Mouse (Mus musculus): Measurements from ENCODE around the gene Gm47841. TPM values are rescaled to one million over a fixed set of nuclear protein-coding genes. Genes with fewer than 3 reads are reported as not detected.

The Gm47841 gene
- polyA plus RNA-seq, 1 experiment from 2014 or later: not detected

DNA sequence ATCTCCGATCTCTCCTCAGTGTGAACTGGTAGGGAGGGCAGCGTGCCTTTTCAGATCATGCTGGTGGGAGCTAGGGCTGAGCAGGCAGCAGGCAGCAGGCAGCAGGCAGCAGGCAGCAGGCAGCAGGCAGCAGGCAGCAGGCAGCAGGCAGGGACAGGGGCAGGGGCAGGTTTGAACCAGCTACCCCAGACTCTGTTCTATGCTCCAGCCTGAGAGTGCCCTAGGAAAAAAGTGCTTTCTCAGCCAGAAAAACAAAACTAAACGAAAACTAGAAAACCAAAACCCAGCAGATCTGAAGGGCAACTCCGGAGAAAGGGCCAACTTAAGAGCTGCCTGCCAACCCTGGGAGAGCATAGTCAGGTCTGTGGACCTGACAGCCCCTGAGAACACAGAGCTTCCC, 21.5 kb upstream of the Gm47841 start:
- H3K4me3 ChIP-seq (ENCODE audit: low read depth, low read length): no peak overlapping the region
- 55% methylated on average over 4 of the region's 4 CpGs for WGBS (ENCODE audit: insufficient replicate concordance)
- no peak overlapping the region for H3K27ac ChIP-seq (ENCODE audit: low read depth)
- no peak for DNase-seq
- no peak overlapping the region for H3K4me2 ChIP-seq (ENCODE audit: low read depth, low read length)
- peaks cover 17% of the 10 kb centered on the region; the same call in 1 of the 2 replicates for H3K4me1 ChIP-seq (ENCODE audit: insufficient read depth)
- no peaks in the 10 kb centered on the region for H3K27me3 ChIP-seq (ENCODE audit: insufficient read depth, low read length)
- no peak for ATAC-seq
- no peak overlapping the region for H3K9ac ChIP-seq (replicated peaks)
- no peaks in the 10 kb centered on the region for H3K9me3 ChIP-seq (ENCODE audit: low read length)
- TF ChIP-seq EP300 (IDR thresholded peaks at IDR 0.05; ENCODE audit: low read depth): no peak
- TF ChIP-seq CTCF (IDR thresholded peaks at IDR 0.05; ENCODE audit: low read depth): no peak
- no peaks in the 10 kb centered on the region for H3K36me3 ChIP-seq (replicated peaks; ENCODE audit: insufficient read depth, low read length)

DNA sequence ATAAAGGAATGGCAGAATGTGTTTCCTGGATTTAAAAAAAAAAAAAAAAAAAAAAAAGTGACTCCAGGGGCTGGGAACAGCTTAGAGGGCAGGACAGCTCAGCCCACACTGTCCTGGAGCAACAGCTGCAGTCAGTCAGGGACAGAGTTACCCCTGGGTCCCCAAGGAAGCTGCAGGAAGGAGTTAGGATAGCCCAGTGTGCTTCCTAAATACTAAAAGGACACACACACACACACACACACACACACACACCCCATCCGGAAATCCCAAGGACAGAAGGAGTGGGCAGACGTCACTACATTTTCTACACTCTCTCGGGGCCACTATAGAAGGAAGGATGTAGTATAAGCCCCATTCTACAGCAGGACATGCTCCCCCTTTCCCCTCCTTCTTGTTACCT, 20.8 kb upstream of the Gm47841 start:
- Histone ChIP-seq H3K4me2 (ENCODE audit: low read depth, low read length) (no peak overlapping the region), H3K4me1 (ENCODE audit: insufficient read depth) (peaks cover 17% of the 10 kb centered on the region; the same call in 1 of the 2 replicates), H3K9me3 (ENCODE audit: low read length) (no peaks in the 10 kb centered on the region), H3K4me3 (ENCODE audit: low read depth, low read length) (no peak overlapping the region), H3K36me3 (replicated peaks; ENCODE audit: insufficient read depth, low read length) (no peaks in the 10 kb centered on the region), H3K27ac (ENCODE audit: low read depth) (no peak overlapping the region), H3K9ac (replicated peaks) (no peak overlapping the region), H3K27me3 (ENCODE audit: insufficient read depth, low read length) (no peaks in the 10 kb centered on the region)
- TF ChIP-seq CTCF (IDR thresholded peaks at IDR 0.05; ENCODE audit: low read depth): no peak
- TF ChIP-seq EP300 (IDR thresholded peaks at IDR 0.05; ENCODE audit: low read depth): no peak
- DNase-seq (no peak), ATAC-seq (no peak)
- WGBS (ENCODE audit: insufficient replicate concordance): 57% methylated on average over 3 of the region's 3 CpGs

DNA sequence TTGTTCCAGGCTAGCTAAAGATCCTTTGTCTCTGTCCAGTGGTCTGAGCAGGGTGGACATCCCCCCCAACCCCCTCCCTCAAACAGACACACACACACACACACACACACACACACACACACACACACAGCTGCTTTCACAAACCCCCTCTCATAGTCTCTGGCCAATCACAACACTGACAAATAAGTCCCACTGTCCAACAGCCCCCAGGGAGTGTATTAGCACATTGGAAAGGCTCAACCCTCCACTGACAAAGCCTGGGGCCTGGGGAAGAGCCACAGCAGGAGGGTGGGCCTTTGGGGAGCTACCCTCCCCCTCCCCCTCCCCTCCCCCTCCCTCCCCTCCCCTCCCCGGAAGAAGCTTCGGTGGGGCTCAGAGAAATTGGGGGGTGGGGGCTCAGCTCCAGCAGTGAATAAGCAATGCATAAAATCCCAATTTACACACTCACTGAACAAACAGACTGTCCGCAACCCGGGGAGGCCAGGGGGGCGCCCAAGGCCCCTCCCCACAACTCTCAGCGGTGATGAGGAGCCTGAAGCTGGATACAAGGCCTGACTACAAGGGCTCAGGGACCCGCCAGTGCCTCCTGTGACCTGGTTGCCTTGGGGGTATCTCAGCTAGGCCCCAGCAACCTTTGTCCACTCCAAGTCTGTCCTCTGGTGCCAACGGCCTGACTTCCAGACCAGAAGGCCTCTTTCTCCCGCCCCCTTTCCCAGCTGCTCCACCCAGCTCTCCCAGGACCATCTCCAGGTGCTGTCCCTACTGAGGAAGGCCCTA, 19.9 kb upstream of the Gm47841 start:
- no peak overlapping the region for H3K27ac ChIP-seq (ENCODE audit: low read depth)
- ATAC-seq (no peak), DNase-seq (no peak)
- no peaks in the 10 kb centered on the region for H3K9me3 ChIP-seq (ENCODE audit: low read length)
- no peaks in the 10 kb centered on the region for H3K27me3 ChIP-seq (ENCODE audit: insufficient read depth, low read length)
- no peak overlapping the region for H3K4me2 ChIP-seq (ENCODE audit: low read depth, low read length)
- no peak for TF ChIP-seq CTCF (IDR thresholded peaks at IDR 0.05; ENCODE audit: low read depth)
- no peak for TF ChIP-seq EP300 (IDR thresholded peaks at IDR 0.05; ENCODE audit: low read depth)
- no peak overlapping the region for H3K9ac ChIP-seq (replicated peaks)
- H3K36me3 ChIP-seq (replicated peaks; ENCODE audit: insufficient read depth, low read length): no peaks in the 10 kb centered on the region
- WGBS (ENCODE audit: insufficient replicate concordance): 65% methylated on average over 7 of the region's 9 CpGs
- no peak overlapping the region for H3K4me3 ChIP-seq (ENCODE audit: low read depth, low read length)
- peaks cover 14% of the 10 kb centered on the region; the same call in 1 of the 2 replicates for H3K4me1 ChIP-seq (ENCODE audit: insufficient read depth)

DNA sequence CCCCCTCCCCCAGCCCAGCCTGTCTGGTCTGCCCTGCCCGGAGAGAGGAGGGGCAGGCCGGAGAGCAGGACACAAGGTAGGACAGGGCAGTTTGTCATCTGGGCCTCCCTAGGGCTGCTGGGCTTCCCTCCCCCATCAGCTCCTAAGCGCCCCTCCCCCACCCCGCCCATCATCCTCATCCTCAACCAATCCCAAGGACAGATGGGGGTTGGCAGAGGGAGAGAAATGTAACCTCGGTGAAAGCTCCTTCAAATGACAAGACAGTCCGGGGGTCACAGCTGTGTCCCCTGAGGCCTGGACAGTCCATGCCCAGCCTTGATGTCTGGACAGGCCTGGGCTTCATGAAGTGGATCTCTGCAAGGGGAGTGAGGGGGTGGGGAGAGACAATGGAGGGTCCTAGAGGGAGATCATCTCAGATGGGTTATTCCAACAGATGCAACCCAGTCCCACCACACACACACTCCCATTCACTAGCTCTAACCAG, 19.2 kb upstream of the Gm47841 start:
- Histone ChIP-seq H3K27ac (ENCODE audit: low read depth) (no peak overlapping the region), H3K9me3 (ENCODE audit: low read length) (no peaks in the 10 kb centered on the region), H3K4me3 (ENCODE audit: low read depth, low read length) (no peak overlapping the region), H3K9ac (replicated peaks) (no peak overlapping the region), H3K27me3 (ENCODE audit: insufficient read depth, low read length) (no peaks in the 10 kb centered on the region), H3K4me1 (ENCODE audit: insufficient read depth) (peaks cover 14% of the 10 kb centered on the region; the same call in 1 of the 2 replicates), H3K36me3 (replicated peaks; ENCODE audit: insufficient read depth, low read length) (no peaks in the 10 kb centered on the region), H3K4me2 (ENCODE audit: low read depth, low read length) (no peak overlapping the region)
- ATAC-seq (no peak), DNase-seq (no peak)
- WGBS (ENCODE audit: insufficient replicate concordance): 44% methylated on average over 6 of the region's 6 CpGs
- TF ChIP-seq EP300 (IDR thresholded peaks at IDR 0.05; ENCODE audit: low read depth): no peak
- TF ChIP-seq CTCF (IDR thresholded peaks at IDR 0.05; ENCODE audit: low read depth): no peak

DNA sequence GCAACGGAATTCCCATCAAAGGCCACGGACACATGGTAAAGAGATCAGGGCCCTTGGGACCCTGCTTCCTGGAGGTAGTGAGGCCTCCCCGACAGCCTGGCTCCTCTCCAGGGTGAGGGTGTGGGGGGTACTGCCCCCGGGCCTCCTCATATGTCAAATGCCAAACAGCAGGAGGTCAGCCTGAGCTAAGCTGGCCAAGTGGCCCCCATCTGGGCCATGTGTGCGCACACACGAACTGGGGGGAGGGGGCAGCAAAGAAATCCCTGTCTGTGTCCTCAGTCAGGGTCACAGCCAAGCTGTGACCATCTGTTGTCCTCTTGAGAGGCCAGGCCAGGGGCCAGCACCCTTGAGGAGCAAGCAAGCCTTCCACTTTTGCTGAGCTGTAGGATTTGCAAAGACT, 17.9 kb upstream of the Gm47841 start:
- H3K9ac ChIP-seq (replicated peaks): no peak overlapping the region
- H3K9me3 ChIP-seq (ENCODE audit: low read length): no peaks in the 10 kb centered on the region
- no peaks in the 10 kb centered on the region for H3K27me3 ChIP-seq (ENCODE audit: insufficient read depth, low read length)
- ATAC-seq: no peak
- TF ChIP-seq CTCF (IDR thresholded peaks at IDR 0.05; ENCODE audit: low read depth): no peak
- no peak for TF ChIP-seq EP300 (IDR thresholded peaks at IDR 0.05; ENCODE audit: low read depth)
- no peak for DNase-seq
- no peak overlapping the region for H3K4me2 ChIP-seq (ENCODE audit: low read depth, low read length)
- no peaks in the 10 kb centered on the region for H3K36me3 ChIP-seq (replicated peaks; ENCODE audit: insufficient read depth, low read length)
- H3K4me1 ChIP-seq (ENCODE audit: insufficient read depth): peaks cover 9% of the 10 kb centered on the region; the same call in 1 of the 2 replicates
- no peak overlapping the region for H3K4me3 ChIP-seq (ENCODE audit: low read depth, low read length)
- no peak overlapping the region for H3K27ac ChIP-seq (ENCODE audit: low read depth)
- 58% methylated on average over 6 of the region's 6 CpGs for WGBS (ENCODE audit: insufficient replicate concordance)

DNA sequence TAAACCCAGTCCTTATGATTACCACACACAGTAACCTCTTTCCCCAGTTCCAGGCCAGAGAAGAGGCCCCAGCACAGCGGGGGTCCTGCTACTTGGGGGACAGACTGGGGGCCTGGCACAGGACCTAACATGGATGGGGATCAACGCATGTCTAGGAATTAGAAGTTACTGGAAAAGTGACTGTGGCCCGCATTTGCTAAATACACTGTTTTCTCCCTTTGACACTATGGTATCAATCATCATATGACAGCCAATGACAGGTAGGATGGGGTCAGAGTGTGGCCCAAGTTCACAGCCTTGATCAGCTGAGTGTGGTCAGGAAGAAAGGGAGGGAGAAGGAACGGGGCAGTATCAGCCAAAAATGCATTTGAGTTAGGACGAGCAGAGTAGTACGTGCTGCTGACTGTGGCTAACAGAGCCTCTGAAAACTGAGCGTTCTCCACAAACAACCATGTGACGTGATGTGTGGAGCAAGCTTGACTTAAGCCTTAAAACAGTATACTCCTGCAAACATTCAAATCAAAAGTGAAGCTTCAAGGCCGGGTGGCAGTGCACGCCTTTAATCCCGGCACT, 13.2 kb upstream of the Gm47841 start:
- no peak overlapping the region for H3K27ac ChIP-seq (ENCODE audit: low read depth)
- ATAC-seq (no peak), DNase-seq (no peak)
- no peaks in the 10 kb centered on the region for H3K4me1 ChIP-seq (ENCODE audit: insufficient read depth)
- H3K9me3 ChIP-seq (ENCODE audit: low read length): no peaks in the 10 kb centered on the region
- H3K36me3 ChIP-seq (replicated peaks; ENCODE audit: insufficient read depth, low read length): no peaks in the 10 kb centered on the region
- no peak overlapping the region for H3K9ac ChIP-seq (replicated peaks)
- peaks cover 6% of the 10 kb centered on the region; the same call in 1 of the 2 replicates for H3K27me3 ChIP-seq (ENCODE audit: insufficient read depth, low read length)
- 67% methylated on average over 11 of the region's 11 CpGs for WGBS (ENCODE audit: insufficient replicate concordance)
- no peak overlapping the region for H3K4me3 ChIP-seq (ENCODE audit: low read depth, low read length)
- no peak overlapping the region for H3K4me2 ChIP-seq (ENCODE audit: low read depth, low read length)
- no peak for TF ChIP-seq EP300 (IDR thresholded peaks at IDR 0.05; ENCODE audit: low read depth)
- no peak for TF ChIP-seq CTCF (IDR thresholded peaks at IDR 0.05; ENCODE audit: low read depth)
